Mouse (Mus musculus) liver, adult 2 months (tissue): ENCODE measurements around the gene Ttc39a.

Source experiments
- CTCF ChIP-seq: fragments of 200-500 bp; IDR thresholded peaks from 2 replicates; pipeline ENCODE4 v1.5.1; 2011; ENCODE audit warnings: low read depth, low read length, control low read depth
- POLR2A ChIP-seq: fragments of 200-500 bp; IDR thresholded peaks from 2 replicates; pipeline ENCODE4 v1.6.1; 2011; ENCODE audit warnings: low read length, control low read depth; ENCODE audit not compliant: insufficient read depth; ENCODE audit errors: extremely low read depth

- TF ChIP-seq CTCF: no peak
- TF ChIP-seq POLR2A: no peak
Observed at GRCm38 (mm10) chr4:109460421-109461179, 54.2 kb downstream of the Ttc39a start.
